Mouse (Mus musculus): Measurements from ENCODE around the gene Evi2a.
A peak's percentile ranks its signal among the peaks of the same experiment; 100 is the strongest.

Evi2a gene

GRCm38 (mm10) chr11:79530333-79530761, at the start of gene Evi2a, which contains the start of gene Evi2:
Gene Evi2a (minus strand): TSS chr11:79530609.
Gene Evi2 (minus strand): TSS chr11:79530589.
- DNase-seq, result no peak

GRCm38 (mm10) chr11:79577741-79578140, 47.3 kb upstream of the Evi2a start:
- peak; percentile 73 to 89 for DNase-seq

GRCm38 (mm10) chr11:79575383-79576073, 45.1 kb upstream of the Evi2a start:
- no peak for DNase-seq

GRCm38 (mm10) chr11:79573836-79574235, 43.4 kb upstream of the Evi2a start:
- DNase-seq, result no peak

- no peak for DNase-seq
These were observed 39.9 kb upstream of the Evi2a start for GRCm38 (mm10) chr11:79570319-79570718.

- DNase-seq, result no peak
These were observed 37.9 kb upstream of the Evi2a start for GRCm38 (mm10) chr11:79568197-79568911.

GRCm38 (mm10) chr11:79566947-79567346, 36.5 kb upstream of the Evi2a start:
- DNase-seq, result no peak

GRCm38 (mm10) chr11:79563493-79563892, 33.1 kb upstream of the Evi2a start:
- no peak for DNase-seq

GRCm38 (mm10) chr11:79560536-79560935, 30.1 kb upstream of the Evi2a start:
- no peak for DNase-seq

GRCm38 (mm10) chr11:79552622-79553021, 22.2 kb upstream of the Evi2a start:
- no peak for DNase-seq

GRCm38 (mm10) chr11:79536293-79536692, 5.9 kb upstream of the Evi2a start:
- DNase-seq, result no peak

- DNase-seq, result no peak
These were observed 5.1 kb upstream of the Evi2a start for GRCm38 (mm10) chr11:79535554-79535953.

- DNase-seq, result peak; percentile 34 to 40
These were observed 3.7 kb upstream of the Evi2a start for GRCm38 (mm10) chr11:79533950-79534690.

GRCm38 (mm10) chr11:79533311-79533710, 2.9 kb upstream of the Evi2a start:
- DNase-seq, result peak in 1 of 2 experiments; percentile 30

GRCm38 (mm10) chr11:79531485-79531884, 1.1 kb upstream of the Evi2a start:
- no peak for DNase-seq

- DNase-seq, result no peak
These were observed 365 bp upstream of the Evi2a start for GRCm38 (mm10) chr11:79530774-79531173.

- DNase-seq, result no peak
These were observed 673 bp downstream of the Evi2a start for GRCm38 (mm10) chr11:79529736-79530135.

GRCm38 (mm10) chr11:79529226-79529625, 1.2 kb downstream of the Evi2a start:
- no peak for DNase-seq

GRCm38 (mm10) chr11:79528601-79529000, 1.8 kb downstream of the Evi2a start:
- no peak for DNase-seq

- no peak for DNase-seq
These were observed 2.5 kb downstream of the Evi2a start for GRCm38 (mm10) chr11:79527739-79528384.

- peak; percentile 54 to 60 for DNase-seq
These were observed 3.2 kb downstream of the Evi2a start for GRCm38 (mm10) chr11:79527015-79527738.

GRCm38 (mm10) chr11:79526549-79526948, 3.9 kb downstream of the Evi2a start:
- DNase-seq, result no peak

- no peak for DNase-seq
These were observed 6.2 kb downstream of the Evi2a start for GRCm38 (mm10) chr11:79524310-79524575.

Data from kidney, postnatal 25 days (tissue).